Mouse (Mus musculus) T-helper 1 cell (primary cell): ENCODE results near the gene Gsdme.

Experiments used
- in situ Hi-C: fragments of 300-600 bp; cut with MboI, MseI; formaldehyde crosslinking; loops from one replicate; pipeline ENCODE4 v1.15.1; 2025; ENCODE audit warnings: high pct_unique_total_duplicates

Gene Gsdme

GRCm38 (mm10) chr6:50263670-50264069 is at the start of gene Gsdme:
Gene Gsdme, minus strand, starts transcription at chr6:50263862.
- in situ Hi-C loops, result no loop called here

DNA sequence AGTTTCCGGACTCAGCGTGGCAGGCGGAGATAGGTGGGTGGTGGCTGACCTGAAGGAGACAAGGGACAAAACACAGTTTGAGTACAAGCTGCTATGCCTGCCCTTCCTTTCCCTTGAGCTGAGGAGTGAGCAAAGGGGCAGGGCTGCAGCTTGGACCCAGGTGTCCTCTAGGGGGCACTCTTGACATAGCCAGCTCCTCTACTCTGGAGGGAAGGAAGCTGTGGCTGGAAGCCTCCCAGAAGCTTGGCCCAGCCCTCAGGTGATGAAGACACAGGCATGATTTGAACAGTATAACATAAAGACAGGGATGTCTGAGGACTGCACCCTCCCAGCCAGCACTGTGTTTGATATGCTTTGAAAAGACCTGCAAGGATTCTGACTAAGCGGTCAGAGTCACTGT is 49.0 kb upstream of the Gsdme start:
- in situ Hi-C loops, result no loop called here

DNA sequence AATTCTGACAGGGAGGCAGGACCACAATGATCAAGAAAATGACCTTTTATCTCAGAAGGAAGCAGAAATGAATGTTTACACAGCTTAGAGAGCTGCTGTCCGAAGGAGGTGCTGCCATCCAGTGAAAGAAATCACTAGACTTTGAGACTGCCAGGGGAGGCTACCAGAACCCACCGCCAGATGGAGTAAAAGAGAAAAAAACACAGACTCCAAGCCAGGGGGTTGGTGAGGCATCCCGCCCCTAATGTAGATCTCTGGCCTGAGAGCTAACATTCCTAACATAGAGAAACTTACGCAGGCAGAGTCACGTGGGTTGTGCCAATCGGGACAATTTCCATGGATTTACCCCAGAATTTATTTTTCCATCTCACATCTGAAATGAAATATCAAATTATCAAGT is 45.4 kb upstream of the Gsdme start:
- in situ Hi-C loops, result no loop called here

DNA sequence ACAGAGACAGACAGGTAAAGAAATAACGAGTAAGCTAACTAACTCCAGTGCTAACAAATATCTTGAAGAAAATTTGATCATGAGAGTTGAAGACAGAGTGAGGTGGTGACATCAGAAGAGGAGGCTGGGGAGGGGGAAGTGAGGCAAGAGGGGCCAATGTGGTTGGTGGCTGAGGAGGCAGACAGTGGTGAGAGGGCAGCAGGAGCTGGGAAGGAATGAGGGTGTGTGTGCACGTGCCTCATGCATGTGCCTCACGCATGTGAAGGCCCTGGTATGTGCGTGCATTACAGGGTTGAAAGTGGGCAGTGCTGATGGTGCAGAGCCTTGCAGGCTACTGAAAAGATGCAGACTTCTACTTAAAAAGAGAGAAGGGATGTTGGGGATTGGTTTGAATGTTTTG is 43.0 kb upstream of the Gsdme start:
- in situ Hi-C loops, result no loop called here

DNA sequence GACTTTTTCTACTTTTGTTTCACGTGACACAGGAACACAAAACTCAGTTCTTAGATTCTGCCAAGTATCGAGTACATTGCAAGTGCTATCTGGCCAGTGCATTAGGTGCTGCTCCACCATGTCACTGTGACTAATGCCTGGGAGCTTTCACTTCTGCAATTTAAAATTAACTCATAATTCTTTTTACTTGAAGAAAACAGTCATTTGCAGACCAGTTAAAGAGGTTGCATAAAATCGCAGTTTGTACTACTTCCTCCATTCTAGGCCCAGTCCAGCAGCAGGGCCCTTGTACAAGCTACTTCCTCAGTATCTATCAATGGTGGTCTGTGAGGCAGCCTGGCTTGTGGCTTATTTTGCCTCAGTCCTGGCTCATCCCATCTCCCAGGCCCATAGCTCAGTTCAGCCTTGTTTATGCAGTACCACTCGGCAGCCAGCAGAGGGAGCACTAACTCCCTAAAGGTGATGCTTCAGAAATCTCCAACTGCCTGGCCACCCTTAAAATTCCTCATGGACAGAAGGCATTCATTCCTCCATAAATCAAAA is 41.4 kb upstream of the Gsdme start:
- in situ Hi-C loops, result loop anchor here (5.0 kb wide), 1 partner anchor 232 kb away; no protein-coding TSS in a partner anchor

GRCm38 (mm10) chr6:50301121-50301520 is 37.5 kb upstream of the Gsdme start:
- in situ Hi-C loops, result loop anchor here (5.0 kb wide), 1 partner anchor 236 kb away; no protein-coding TSS in a partner anchor

- in situ Hi-C loops, result loop anchor here (5.0 kb wide), 1 partner anchor 237 kb away; no protein-coding TSS in a partner anchor
These were observed 37.0 kb upstream of the Gsdme start for GRCm38 (mm10) chr6:50300622-50301021.

DNA sequence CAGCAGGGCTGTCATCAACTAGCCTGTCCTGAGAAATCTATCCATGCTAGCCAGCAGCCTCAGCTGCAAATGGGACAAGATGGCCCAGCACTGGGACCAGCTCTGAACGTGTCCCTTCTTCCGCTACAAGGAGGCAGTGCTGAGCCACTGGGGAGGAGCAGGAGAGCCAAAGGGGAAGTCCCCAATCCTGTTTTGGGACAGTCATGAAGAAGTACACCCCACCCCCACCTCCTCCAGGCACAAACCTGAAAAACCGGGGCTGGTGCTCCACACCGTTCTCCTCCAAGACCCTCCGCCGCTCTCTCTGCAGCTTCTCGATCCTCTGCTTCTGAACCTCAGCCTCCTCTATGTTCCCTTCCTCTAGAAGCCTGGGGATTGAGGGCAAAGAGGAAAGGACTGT is 35.4 kb upstream of the Gsdme start:
- in situ Hi-C loops, result loop anchor here (5.0 kb wide), 1 partner anchor 367 kb away; no protein-coding TSS in a partner anchor

DNA sequence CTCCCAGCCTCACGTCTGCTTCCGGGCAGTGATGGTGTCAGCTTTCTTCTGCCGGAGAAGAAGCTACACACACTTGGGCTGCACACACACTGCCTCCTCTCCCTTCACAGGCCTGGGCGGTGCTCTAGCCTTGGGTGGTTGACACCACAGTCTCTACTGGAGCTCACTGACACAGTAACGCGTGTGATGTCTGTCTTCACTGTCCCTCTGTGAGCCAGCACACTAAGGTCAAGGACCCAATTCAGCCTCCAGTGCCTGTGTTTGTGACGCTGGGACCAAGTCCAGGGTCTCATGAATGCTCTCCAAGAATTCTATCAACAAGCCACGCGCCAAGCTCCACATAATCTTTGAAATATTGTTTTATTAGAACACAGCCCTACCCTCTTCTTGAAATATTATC is 34.0 kb upstream of the Gsdme start:
- in situ Hi-C loops, result loop anchor here (5.0 kb wide), 1 partner anchor 365 kb away; no protein-coding TSS in a partner anchor

- in situ Hi-C loops, result loop anchor here (5.0 kb wide), 1 partner anchor 363 kb away; no protein-coding TSS in a partner anchor
These were observed 31.5 kb upstream of the Gsdme start for GRCm38 (mm10) chr6:50295136-50295535.

- in situ Hi-C loops, result loop anchor here (5.0 kb wide), 1 partner anchor 777 kb away; no protein-coding TSS in a partner anchor
These were observed 30.5 kb upstream of the Gsdme start for GRCm38 (mm10) chr6:50294128-50294527.

DNA sequence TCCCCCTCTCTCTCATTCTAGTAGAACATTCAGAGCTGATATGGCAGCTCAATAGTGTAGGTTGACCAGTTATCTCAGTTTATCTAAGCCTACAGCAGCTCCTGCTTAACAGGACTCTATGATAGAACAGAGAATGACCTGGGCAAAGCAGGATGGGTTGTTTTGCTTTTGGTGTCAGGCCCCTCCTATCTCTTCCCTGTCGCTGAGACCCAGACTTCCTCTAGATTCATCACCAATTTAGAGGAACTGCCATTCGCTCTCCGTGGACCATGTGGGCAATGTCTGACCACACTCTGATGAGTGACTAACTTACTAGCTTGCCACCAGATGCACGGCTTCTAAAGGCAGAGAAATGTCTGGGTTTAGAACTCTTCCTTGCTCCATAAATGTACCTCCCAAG is 28.0 kb upstream of the Gsdme start:
- in situ Hi-C loops, result loop anchor here (5.0 kb wide), 1 partner anchor 774 kb away; no protein-coding TSS in a partner anchor

GRCm38 (mm10) chr6:50286881-50287280 is 23.2 kb upstream of the Gsdme start:
- in situ Hi-C loops, result no loop called here

GRCm38 (mm10) chr6:50279642-50280041 is 16.0 kb upstream of the Gsdme start:
- in situ Hi-C loops, result no loop called here

- in situ Hi-C loops, result no loop called here
These were observed 10.3 kb upstream of the Gsdme start for GRCm38 (mm10) chr6:50273947-50274346.

- in situ Hi-C loops, result no loop called here
These were observed 9.8 kb upstream of the Gsdme start for GRCm38 (mm10) chr6:50273416-50273815.

DNA sequence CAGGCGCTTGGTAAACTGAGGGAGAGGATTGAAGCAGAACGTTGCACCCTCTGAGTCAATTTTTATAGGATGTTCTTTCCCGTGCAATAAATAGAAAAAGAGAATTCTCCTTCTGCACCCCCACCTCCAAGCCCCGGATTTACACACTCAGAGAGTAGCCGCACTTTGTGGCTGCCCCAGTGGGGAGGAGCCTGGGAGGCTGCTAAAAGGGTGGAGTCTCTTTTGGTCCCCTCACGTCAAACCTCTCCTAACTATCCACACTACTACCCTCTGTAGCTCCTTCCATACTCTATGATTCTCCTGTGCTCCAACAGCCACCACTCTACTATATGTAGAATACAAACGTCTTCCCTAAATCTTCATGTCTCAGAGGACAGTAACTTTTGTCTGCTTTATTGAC is 1.4 kb downstream of the Gsdme start:
- in situ Hi-C loops, result no loop called here

DNA sequence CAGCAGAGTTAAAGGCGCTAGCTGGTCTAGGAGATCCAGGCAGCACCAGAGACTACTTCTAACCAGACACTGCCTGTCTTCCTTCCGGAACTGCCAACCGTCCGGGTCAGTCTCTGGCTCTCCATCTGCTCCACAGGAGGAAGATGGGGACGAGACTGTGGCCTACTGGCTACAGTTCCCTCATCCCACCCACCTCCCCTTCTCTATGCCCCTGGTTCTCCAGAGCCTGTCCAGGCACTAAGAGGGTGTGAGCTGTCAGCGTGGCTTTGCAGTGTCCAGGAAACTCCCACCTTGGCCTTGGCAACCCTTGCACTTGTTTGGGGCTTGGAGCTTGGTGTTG is 1.8 kb downstream of the Gsdme start:
- in situ Hi-C loops, result no loop called here

- in situ Hi-C loops, result no loop called here
These were observed 2.3 kb downstream of the Gsdme start for GRCm38 (mm10) chr6:50261201-50261921.

DNA sequence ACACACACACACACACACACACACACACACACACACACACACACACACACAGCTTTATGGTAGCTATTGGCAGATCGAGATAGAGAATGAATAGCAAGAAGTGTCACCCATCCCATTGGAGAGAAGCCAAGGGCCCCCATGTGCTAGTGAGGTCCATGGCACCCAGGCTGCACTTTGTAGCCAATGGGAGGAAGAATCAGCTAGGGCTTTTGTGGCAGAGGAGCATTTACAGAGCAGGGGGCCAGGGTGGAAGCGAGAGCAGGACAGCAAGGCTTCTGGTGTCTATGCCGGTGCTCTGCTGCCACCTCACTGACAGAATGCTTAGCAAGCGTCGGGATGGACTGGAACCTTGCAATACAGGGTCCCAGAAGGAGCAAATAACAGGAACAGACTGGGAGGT is 8.3 kb downstream of the Gsdme start:
- in situ Hi-C loops, result no loop called here

GRCm38 (mm10) chr6:50254723-50255184 is 8.9 kb downstream of the Gsdme start:
- in situ Hi-C loops, result no loop called here

- in situ Hi-C loops, result no loop called here
These were observed 11.0 kb downstream of the Gsdme start for GRCm38 (mm10) chr6:50252690-50253089.

- in situ Hi-C loops, result no loop called here
These were observed 15.9 kb downstream of the Gsdme start for GRCm38 (mm10) chr6:50247791-50248190.
